Mouse (Mus musculus) limb, embryonic 11.5 days (tissue): Measurements from ENCODE around the gene A630001G21Rik. TPM values are rescaled to one million over a fixed set of nuclear protein-coding genes. Genes with fewer than 3 reads are reported as not detected.

Experiments used
- ATAC-seq: fragments of 200-750 bp; cut with Nextera tagmentation; 2 replicates; pipeline ENCODE4 v1.8.0; 2017; ENCODE audit warnings: low read depth; ENCODE audit not compliant: insufficient number of reproducible peaks, low FRiP score, low TSS enrichment
- DNase-seq: peaks from one replicate; pipeline ENCODE4 v3.0.0-alpha.2; 2015; ENCODE audit warnings: low spot score
- H3K27ac ChIP-seq: fragments of 300-500 bp; sonication (generic); replicated peaks from 2 replicates; pipeline ENCODE4 v1.5.1; 2014; ENCODE audit warnings: low read depth, mild to moderate bottlenecking, low read length
- H3K27me3 ChIP-seq: fragments of 300-500 bp; sonication (generic); 2 replicates; pipeline ENCODE4 v1.6.1; 2014; ENCODE audit warnings: mild to moderate bottlenecking, low read length, mixed read lengths; ENCODE audit not compliant: control insufficient read depth, insufficient read depth
- H3K36me3 ChIP-seq: fragments of 300-500 bp; sonication (generic); 2 replicates; pipeline ENCODE4 v1.6.1; 2014; ENCODE audit warnings: mild to moderate bottlenecking, low read length, moderate library complexity, mixed read lengths; ENCODE audit not compliant: control insufficient read depth, insufficient read depth
- H3K4me1 ChIP-seq: fragments of 300-500 bp; sonication (generic); 2 replicates; pipeline ENCODE4 v1.6.1; 2014; ENCODE audit warnings: low read length, mixed read lengths; ENCODE audit not compliant: control insufficient read depth, insufficient read depth
- H3K4me2 ChIP-seq: fragments of 300-500 bp; sonication (generic); 2 replicates; pipeline ENCODE4 v1.6.1; 2014; ENCODE audit warnings: low read depth, mild to moderate bottlenecking, moderate library complexity; ENCODE audit not compliant: severe bottlenecking
- H3K4me3 ChIP-seq: fragments of 300-500 bp; sonication (generic); 2 replicates; pipeline ENCODE4 v1.5.1; 2014; ENCODE audit warnings: low read depth, low read length
- H3K9ac ChIP-seq: fragments of 300-500 bp; sonication (generic); 2 replicates; pipeline ENCODE4 v1.6.1; 2014; ENCODE audit warnings: mild to moderate bottlenecking, low read length
- H3K9me3 ChIP-seq: fragments of 300-500 bp; sonication (generic); 2 replicates; pipeline ENCODE4 v1.6.1; 2016; ENCODE audit warnings: low read length; ENCODE audit not compliant: control insufficient read depth
- WGBS: fragments of 180-500 bp; shearing (Covaris S2); extraction: QIAGEN DNeasy Blood & Tissue Kit; methylation state at CpG from one replicate; pipeline ENCODE4 v1.1.7; 2014; 5-methylcytosine and 5-hydroxymethylcytosine counted together
- polyA plus RNA-seq: library from polyadenylated mRNA; unstranded; fragments of >200 nt; fragmentation: Nextera tagmentation; extraction: Ambion mirVana; gene quantifications from 2 replicates; pipeline ENCODE4 v1.2.1, GENCODE M21; 2014

Gene A630001G21Rik
- polyA plus RNA-seq, 1 experiment from 2014 or later: 0.64 TPM

DNA sequence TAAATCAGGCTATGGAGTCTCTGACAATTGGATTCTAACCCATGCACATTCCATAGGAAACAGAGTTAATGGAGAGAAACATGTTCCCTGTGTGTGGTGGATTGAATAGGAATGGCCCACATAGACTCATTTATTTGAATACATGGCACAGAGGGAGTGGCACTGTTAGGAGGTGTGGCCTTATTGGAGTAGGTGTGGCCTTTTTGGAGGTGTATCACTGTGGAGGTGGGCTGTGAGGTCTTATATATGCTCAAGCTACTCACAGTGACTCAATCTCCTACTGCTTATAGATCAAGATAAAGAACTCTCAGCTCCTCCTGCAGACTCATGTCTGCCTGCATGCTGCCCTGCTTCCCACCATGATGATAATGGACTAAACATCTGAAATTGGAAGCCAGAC is 63.9 kb downstream of the A630001G21Rik start:
- DNase-seq (no peak), ATAC-seq (no peak)
- H3K27me3 ChIP-seq: no peaks in the 10 kb centered on the region
- no peaks in the 10 kb centered on the region for H3K36me3 ChIP-seq
- H3K4me1 ChIP-seq: no peaks in the 10 kb centered on the region
- no peak overlapping the region for H3K27ac ChIP-seq
- H3K4me3 ChIP-seq: no peak overlapping the region
- H3K9ac ChIP-seq: no peak overlapping the region
- H3K9me3 ChIP-seq: no peaks in the 10 kb centered on the region
- H3K4me2 ChIP-seq: no peak overlapping the region

DNA sequence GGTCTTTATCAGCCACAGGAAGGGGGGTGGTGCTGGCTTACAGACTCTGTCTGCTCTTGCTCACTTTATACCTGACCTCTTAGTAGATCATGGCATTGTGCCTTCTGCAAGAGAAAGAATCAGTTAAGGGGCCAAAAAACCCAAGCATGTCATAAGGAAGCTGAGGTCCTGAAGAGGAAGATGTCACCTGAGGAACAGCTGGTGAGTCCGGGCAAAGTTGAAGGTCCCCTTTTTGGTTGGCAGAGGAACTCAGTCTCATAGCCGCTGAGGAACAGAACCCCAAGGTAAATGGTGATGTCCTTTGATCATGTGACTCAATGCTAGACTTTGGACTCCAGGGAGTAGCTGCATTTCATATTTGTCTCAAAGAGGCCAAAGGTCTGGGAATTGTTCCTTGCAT is 71.7 kb downstream of the A630001G21Rik start:
- WGBS: 90% methylated on average over 2 of the region's 2 CpGs
- no peaks in the 10 kb centered on the region for H3K27me3 ChIP-seq

DNA sequence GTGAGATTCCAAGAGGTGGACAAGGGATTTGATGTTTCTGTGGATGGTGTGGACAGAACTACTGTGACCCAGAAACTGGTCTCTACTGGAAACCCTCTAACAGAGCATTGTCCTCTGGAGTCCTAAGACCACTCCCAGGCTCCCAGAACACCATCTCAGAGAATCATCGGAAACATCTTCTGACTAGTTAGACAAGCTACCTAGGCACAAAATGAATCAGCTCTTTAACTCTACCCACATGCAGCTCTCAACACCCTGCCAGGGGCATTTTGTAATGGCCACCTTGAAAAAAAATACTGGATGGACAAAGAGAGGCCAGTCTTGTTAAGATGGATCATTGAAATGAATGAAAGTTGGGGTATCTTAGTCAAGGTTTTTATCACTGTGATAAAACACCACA is 72.9 kb downstream of the A630001G21Rik start:
- Histone ChIP-seq H3K4me3 (no peak overlapping the region), H3K4me1 (no peaks in the 10 kb centered on the region), H3K9ac (no peak overlapping the region), H3K27me3 (no peaks in the 10 kb centered on the region), H3K27ac (no peak overlapping the region), H3K9me3 (no peaks in the 10 kb centered on the region), H3K4me2 (no peak overlapping the region), H3K36me3 (no peaks in the 10 kb centered on the region)
- 93% methylated on average over 1 of the region's 1 CpGs for WGBS
- no peak for DNase-seq
- ATAC-seq: no peak

More for the DNA sequence above, 71.7 kb downstream of the A630001G21Rik start:
- H3K4me1 ChIP-seq: no peaks in the 10 kb centered on the region
- no peaks in the 10 kb centered on the region for H3K9me3 ChIP-seq
- no peak overlapping the region for H3K4me3 ChIP-seq
- ATAC-seq: no peak
- no peak overlapping the region for H3K27ac ChIP-seq
- no peak overlapping the region for H3K4me2 ChIP-seq
- H3K36me3 ChIP-seq: no peaks in the 10 kb centered on the region
- DNase-seq: no peak
- no peak overlapping the region for H3K9ac ChIP-seq

DNA sequence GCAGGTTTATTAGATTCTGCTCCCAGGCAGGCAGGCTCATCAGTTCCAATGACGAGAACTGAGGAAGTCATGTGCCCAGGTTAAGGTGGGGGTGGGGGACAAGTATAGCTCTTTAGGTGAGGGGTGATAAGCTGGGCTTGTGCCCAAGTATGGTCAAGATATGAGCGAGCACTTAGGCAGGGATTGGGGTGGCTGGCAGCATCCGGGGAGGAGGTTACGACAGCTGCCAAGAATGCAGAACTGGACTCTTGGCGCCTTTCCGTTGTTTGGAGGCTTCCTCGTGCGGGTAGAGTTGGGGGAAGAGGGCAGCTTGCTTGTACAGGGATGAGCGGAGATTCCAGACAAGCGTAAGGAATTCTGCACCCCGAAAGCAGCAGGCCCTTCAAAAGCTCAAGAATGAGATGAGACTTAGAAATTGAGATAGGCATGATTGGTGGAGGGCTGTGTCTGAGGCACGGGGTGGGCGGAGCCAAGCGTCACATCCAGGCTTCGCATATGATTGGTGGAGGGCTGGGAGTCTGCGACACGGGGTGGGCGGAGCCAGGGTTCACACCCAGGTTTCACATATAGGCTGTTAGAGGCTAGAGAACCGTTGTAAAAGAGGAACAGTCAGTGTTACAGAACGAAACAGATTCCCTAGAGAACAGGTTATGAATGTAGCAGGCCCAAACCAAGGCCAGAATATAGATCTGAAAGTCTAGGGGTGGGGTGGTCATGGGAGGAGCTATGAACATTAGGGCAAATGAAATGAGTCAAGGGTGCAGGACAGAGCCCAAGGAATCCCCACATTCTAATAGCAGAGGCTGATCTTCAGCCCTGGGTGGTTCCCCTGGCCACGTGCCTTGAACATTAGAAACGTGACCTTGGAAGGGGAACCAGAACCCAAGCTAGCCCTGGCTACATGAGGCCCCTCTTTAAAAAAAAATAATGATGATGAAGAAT is 74.9 kb downstream of the A630001G21Rik start:
- Histone ChIP-seq H3K4me2 (peak overlapping the region; percentile 42; the same call in 1 of the 2 replicates), H3K36me3 (no peaks in the 10 kb centered on the region), H3K27me3 (no peaks in the 10 kb centered on the region), H3K27ac (no peak overlapping the region), H3K9me3 (no peaks in the 10 kb centered on the region), H3K4me3 (peak overlapping the region; percentile 12; the same call in 1 of the 2 replicates), H3K9ac (no peak overlapping the region), H3K4me1 (no peaks in the 10 kb centered on the region)
- DNase-seq (peak; percentile 80), ATAC-seq (peak; percentile 90)
- 26% methylated on average over 22 of the region's 22 CpGs for WGBS

DNA sequence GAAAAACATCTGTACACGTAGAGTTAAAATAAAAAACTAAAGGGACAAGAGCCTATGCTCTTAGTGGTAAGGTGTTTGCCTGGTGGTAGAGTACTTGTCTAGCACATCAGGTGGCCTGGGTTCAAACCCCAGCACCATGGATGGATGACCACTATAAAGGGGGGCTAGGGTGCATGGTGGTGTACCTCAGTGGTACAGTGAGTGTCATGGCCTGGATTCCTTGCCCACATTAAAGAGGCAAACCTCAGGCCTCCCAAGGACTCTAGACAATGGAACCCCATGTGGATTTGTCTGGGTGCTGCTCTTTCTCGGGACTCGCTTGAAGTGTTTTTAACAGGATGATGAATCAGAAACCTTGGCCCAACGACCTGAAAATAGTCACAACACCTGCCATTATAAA is 75.9 kb downstream of the A630001G21Rik start:
- WGBS: 80% methylated on average over 4 of the region's 4 CpGs
- ATAC-seq (no peak), DNase-seq (no peak)
- H3K27ac ChIP-seq: no peak overlapping the region
- H3K9me3 ChIP-seq: no peaks in the 10 kb centered on the region
- H3K4me1 ChIP-seq: no peaks in the 10 kb centered on the region
- no peak overlapping the region for H3K9ac ChIP-seq
- no peaks in the 10 kb centered on the region for H3K27me3 ChIP-seq
- no peaks in the 10 kb centered on the region for H3K36me3 ChIP-seq
- no peak overlapping the region for H3K4me3 ChIP-seq
- no peak overlapping the region for H3K4me2 ChIP-seq

DNA sequence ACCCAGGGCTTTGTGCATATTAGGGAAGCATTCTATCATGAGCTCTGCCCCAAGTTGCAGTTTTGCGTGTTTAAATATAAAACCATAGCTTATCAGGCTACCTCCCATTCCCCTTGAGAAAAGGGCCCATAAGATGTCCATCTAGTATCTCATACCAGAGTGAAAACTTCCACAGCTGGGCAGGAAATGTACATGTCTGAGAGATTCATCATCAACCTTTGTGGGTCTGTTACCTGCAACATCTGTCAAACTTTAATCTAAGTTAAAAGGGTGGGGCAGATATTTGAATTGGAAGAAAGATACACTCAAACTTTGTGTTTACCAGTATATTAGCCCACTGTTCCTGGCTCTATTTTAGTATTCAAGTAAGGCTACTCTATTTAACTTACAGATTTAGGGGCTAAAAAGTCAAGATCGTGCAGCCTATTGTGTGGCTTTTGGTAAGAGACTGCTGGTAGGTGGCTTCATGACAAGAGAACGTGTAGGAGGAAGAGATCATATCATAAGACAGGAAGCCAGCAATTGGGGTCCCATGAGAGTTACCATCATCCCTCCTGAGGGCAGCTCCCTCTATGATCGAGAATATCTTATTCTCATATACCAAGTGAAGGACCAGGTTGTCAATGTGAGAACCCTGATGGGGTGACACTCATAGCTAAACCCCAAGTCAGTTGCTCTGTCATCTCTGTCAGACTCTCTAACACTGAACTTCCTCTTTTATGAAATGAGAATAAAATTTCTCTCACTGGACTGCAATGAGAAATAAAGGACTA is 80.5 kb downstream of the A630001G21Rik start:
- Histone ChIP-seq H3K9ac (no peak overlapping the region), H3K4me2 (no peak overlapping the region), H3K27ac (no peak overlapping the region), H3K36me3 (no peaks in the 10 kb centered on the region), H3K4me1 (no peaks in the 10 kb centered on the region), H3K9me3 (no peaks in the 10 kb centered on the region), H3K27me3 (no peaks in the 10 kb centered on the region), H3K4me3 (no peak overlapping the region)
- WGBS: 87% methylated on average over 4 of the region's 4 CpGs
- ATAC-seq (no peak), DNase-seq (no peak)

DNA sequence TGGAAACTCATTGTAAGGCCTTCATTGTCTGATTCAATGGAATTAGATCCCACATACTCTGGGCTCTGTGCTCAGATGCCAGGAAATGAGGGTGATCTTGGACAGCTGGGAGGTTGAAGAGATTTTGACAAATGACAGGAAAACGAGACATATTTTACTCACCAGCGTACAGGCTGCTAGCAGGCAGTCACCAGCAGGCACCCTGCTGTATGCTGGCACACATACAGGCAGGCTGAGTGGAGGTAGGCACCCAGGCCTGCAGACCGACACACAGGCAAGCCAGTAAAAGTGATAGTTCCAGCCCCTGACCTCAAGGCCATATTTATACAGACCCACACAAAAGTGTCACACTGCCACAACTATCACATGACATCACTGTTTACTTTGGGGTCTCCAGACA is 82.8 kb downstream of the A630001G21Rik start:
- DNase-seq (no peak), ATAC-seq (no peak)
- H3K36me3 ChIP-seq: no peaks in the 10 kb centered on the region
- no peak overlapping the region for H3K27ac ChIP-seq
- no peaks in the 10 kb centered on the region for H3K27me3 ChIP-seq
- H3K4me1 ChIP-seq: no peaks in the 10 kb centered on the region
- 81% methylated on average over 3 of the region's 3 CpGs for WGBS
- H3K4me2 ChIP-seq: no peak overlapping the region
- no peak overlapping the region for H3K4me3 ChIP-seq
- no peak overlapping the region for H3K9ac ChIP-seq
- no peaks in the 10 kb centered on the region for H3K9me3 ChIP-seq

DNA sequence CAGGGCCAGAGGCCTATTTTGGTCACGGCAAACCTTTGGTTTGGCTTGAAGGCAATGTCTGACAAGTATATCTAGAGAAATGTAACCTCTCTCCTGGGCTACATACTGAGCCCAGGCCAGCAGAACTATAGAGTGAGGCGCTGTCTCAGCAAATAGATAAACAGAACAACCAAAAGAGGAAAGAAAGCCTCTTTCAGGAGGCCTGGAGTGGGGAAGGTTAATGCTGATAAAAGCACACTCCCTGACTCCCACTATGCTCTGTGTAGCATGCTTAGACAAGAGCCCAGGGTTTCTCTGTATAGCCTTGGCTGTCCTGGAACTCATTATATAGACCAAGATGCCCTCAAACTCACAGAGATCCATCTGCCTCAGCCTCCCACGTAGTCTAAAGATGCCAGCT is 85.2 kb downstream of the A630001G21Rik start:
- H3K4me3 ChIP-seq: no peak overlapping the region

More for the DNA sequence above, 85.2 kb downstream of the A630001G21Rik start:
- H3K4me1 ChIP-seq: no peaks in the 10 kb centered on the region
- DNase-seq (no peak), ATAC-seq (no peak)
- 88% methylated on average over 3 of the region's 3 CpGs for WGBS
- H3K4me2 ChIP-seq: no peak overlapping the region
- H3K9me3 ChIP-seq: no peaks in the 10 kb centered on the region
- no peaks in the 10 kb centered on the region for H3K27me3 ChIP-seq
- H3K9ac ChIP-seq: no peak overlapping the region
- no peaks in the 10 kb centered on the region for H3K36me3 ChIP-seq
- no peak overlapping the region for H3K27ac ChIP-seq
